Mouse (Mus musculus) heart, adult 2 months (tissue): ENCODE measurements around the gene Rab35. TPM values are rescaled to one million over a fixed set of nuclear protein-coding genes. Genes with fewer than 3 reads are reported as not detected.

Experiments used
- DNase-seq, 2 experiments: peaks; one replicate each; pipeline ENCODE4 v3.0.0; 2021
- H3K27ac ChIP-seq: fragments of 200-600 bp; 2 replicates; pipeline ENCODE4 v1.8.1; 2022
- H3K27me3 ChIP-seq: fragments of 200-500 bp; 2 replicates; pipeline ENCODE4 v1.6.1; 2012; ENCODE audit warnings: mild to moderate bottlenecking, low read length, inconsistent platforms, mixed read lengths; ENCODE audit not compliant: control insufficient read depth, insufficient read depth
- H3K36me3 ChIP-seq: fragments of 200-500 bp; 2 replicates; pipeline ENCODE4 v1.6.1; 2012; ENCODE audit warnings: low read length, inconsistent platforms; ENCODE audit not compliant: control insufficient read depth, insufficient read depth
- H3K4me1 ChIP-seq: fragments of 200-500 bp; 2 replicates; pipeline ENCODE4 v1.6.1; 2011; ENCODE audit warnings: low read length; ENCODE audit not compliant: control insufficient read depth, insufficient read depth
- H3K4me3 ChIP-seq: fragments of 200-600 bp; 2 replicates; pipeline ENCODE4 v1.8.1; 2022
- H3K79me2 ChIP-seq: fragments of 200-500 bp; replicated peaks from 2 replicates; pipeline ENCODE4 v1.6.1; 2012; ENCODE audit warnings: mild to moderate bottlenecking, inconsistent platforms, low read length, moderate library complexity, mixed read lengths; ENCODE audit not compliant: control insufficient read depth, insufficient read depth
- H3K9ac ChIP-seq: fragments of 200-500 bp; 2 replicates; pipeline ENCODE4 v1.6.1; 2012; ENCODE audit warnings: low read depth, mild to moderate bottlenecking, control low read depth, inconsistent platforms, low read length, mixed read lengths
- CTCF ChIP-seq: fragments of 200-600 bp; IDR thresholded peaks from 2 replicates; pipeline ENCODE4 v1.8.1; 2022; ENCODE audit warnings: antibody characterized with exemption, mild to moderate bottlenecking, moderate library complexity
- EP300 ChIP-seq: fragments of 200-500 bp; IDR thresholded peaks from 2 replicates; pipeline ENCODE4 v1.6.1; 2011; ENCODE audit warnings: low read depth, low read length, control low read depth; ENCODE audit not compliant: insufficient read depth
- POLR2A ChIP-seq: fragments of 200-500 bp; IDR thresholded peaks from 2 replicates; pipeline ENCODE4 v1.6.1; 2011; ENCODE audit warnings: mild to moderate bottlenecking, low read depth, low read length, control low read depth; ENCODE audit not compliant: insufficient read depth
- WGBS: fragments of 180-500 bp; shearing (Covaris S2); methylation state at CpG from one replicate; pipeline ENCODE4 v1.1.7; 2018; 5-methylcytosine and 5-hydroxymethylcytosine counted together
- intact Hi-C: fragments of 180-260 bp; cut with DNase I; formaldehyde crosslinking; loops from one replicate; pipeline ENCODE4 v1.15.1; 2025
- polyA plus RNA-seq: library from polyadenylated mRNA; depleted of rRNA; stranded (reverse); fragments of >200 nt; gene quantifications from 2 replicates; pipeline ENCODE4 v1.2.3, GENCODE M21; 2012
- total RNA-seq, 2 experiments: library from RNA; stranded (reverse); gene quantifications; 2 replicates each; pipeline ENCODE4 v1.2.3; 2021

Rab35 gene
- total and polyA plus RNA-seq, 3 experiments, result 40.1 to 48.6 (median 41.2) TPM

DNA sequence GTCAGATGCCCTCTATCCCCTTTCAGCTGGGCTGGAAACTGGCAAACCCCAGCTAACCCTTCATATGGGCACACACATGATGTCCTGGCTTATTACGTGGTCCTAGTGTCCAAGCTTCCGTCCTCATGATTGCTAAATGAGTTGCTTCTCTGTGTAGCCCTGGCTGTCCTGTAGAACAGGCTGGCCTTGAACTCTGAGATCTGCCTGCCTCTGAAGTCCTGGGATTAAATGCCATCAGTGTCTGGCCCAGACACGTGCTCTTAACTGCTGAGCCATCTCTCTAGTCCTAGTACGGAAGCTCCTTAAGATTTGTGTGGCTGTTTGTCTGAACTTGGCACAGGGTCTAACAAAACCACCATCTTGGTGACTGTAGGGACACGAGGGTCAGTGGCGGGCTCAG, 28.1 kb upstream of the Rab35 start:
- Histone ChIP-seq H3K27me3 (no peaks in the 10 kb centered on the region), H3K36me3 (no peaks in the 10 kb centered on the region), H3K4me3 (no peak overlapping the region), H3K4me1 (no peaks in the 10 kb centered on the region), H3K79me2 (no peaks in the 10 kb centered on the region), H3K9ac (no peak overlapping the region), H3K27ac (no peak overlapping the region)
- intact Hi-C loops, result no loop called here
- TF ChIP-seq POLR2A (no peak), CTCF (no peak), EP300 (no peak)
- DNase-seq, result no peak
- 89% methylated on average over 6 of the region's 6 CpGs for WGBS

DNA sequence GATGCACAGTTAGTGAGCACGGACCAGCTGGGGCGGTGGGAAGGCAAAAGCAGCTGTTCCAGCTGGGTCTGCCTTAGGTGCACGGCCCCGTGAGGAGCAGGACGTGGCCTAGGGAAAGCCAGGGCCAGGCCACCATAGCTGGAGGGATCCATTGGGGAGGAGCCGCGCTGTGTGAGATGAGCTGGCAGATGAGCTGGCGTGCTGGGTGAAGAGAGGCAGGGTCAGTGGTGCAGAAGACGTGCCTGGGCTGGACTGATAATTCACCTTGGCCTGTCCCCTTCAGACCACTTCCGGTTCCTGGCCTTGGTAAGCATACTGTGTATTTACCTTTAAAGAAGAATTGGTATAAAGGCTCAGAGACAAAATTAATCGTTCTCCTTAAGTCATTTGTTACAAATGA, 20.1 kb upstream of the Rab35 start:
- H3K27me3 ChIP-seq, result no peaks in the 10 kb centered on the region
- H3K27ac ChIP-seq, result no peak overlapping the region

DNA sequence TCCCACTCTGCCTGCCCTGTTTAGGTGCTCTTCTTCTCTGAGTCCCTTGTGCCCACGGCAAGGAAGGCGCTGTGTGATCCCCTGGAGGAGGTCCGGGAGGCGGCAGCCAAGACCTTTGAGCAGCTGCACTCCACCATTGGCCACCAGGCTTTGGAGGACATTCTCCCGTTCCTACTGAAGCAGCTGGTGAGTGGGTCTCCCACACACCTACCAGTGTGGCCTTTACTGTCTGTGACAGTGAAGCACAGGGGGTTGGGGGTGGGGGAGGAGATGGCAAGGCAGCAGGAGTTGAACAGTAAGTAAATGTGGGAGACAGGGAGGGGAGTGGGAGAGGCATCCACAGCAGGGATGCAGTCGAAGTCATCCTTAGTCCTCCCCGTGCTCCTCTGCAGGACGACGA, 18.4 kb upstream of the Rab35 start:
- WGBS, result 89% methylated on average over 9 of the region's 9 CpGs
- H3K36me3 ChIP-seq, result no peaks in the 10 kb centered on the region
- H3K27ac ChIP-seq, result no peak overlapping the region
- H3K4me1 ChIP-seq, result no peaks in the 10 kb centered on the region
- intact Hi-C loops, result no loop called here
- TF ChIP-seq CTCF (no peak), POLR2A (no peak), EP300 (no peak)
- H3K4me3 ChIP-seq, result no peak overlapping the region
- H3K27me3 ChIP-seq, result no peaks in the 10 kb centered on the region
- H3K9ac ChIP-seq, result no peak overlapping the region
- H3K79me2 ChIP-seq, result no peaks in the 10 kb centered on the region
- no peak for DNase-seq

More for the DNA sequence above, 20.1 kb upstream of the Rab35 start:
- Histone ChIP-seq H3K36me3 (no peaks in the 10 kb centered on the region), H3K79me2 (no peaks in the 10 kb centered on the region), H3K9ac (no peak overlapping the region), H3K4me3 (no peak overlapping the region), H3K4me1 (no peaks in the 10 kb centered on the region)
- 94% methylated on average over 11 of the region's 11 CpGs for WGBS
- DNase-seq, result no peak
- TF ChIP-seq POLR2A (no peak), CTCF (no peak), EP300 (no peak)
- intact Hi-C loops, result no loop called here

DNA sequence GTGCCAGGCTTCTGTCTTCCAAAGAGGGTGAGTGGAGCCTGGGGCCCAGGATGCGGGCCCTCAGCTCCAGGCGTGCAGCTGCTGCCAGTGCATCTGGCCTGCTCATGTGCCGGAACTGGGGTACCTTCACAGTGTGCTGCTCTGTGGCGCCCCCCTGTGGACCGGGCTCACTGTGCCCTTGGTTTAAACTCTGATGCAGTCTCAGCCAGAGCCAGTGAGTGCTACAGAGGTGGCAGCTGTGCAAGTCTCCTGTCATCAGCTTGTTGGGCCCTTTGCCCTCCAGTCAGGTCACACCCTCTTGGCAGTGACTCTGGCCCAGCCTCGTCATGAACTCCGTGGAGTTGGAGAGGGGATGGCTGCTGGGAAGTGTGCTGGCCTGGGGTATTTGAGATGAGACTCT, 16.8 kb upstream of the Rab35 start:
- intact Hi-C loops, result no loop called here
- Histone ChIP-seq H3K27ac (no peak overlapping the region), H3K79me2 (no peaks in the 10 kb centered on the region), H3K4me1 (no peaks in the 10 kb centered on the region), H3K36me3 (no peaks in the 10 kb centered on the region), H3K4me3 (no peak overlapping the region), H3K27me3 (no peaks in the 10 kb centered on the region), H3K9ac (no peak overlapping the region)
- WGBS, result 61% methylated on average over 7 of the region's 7 CpGs
- DNase-seq, result peak; percentile 69 to 71
- TF ChIP-seq EP300, result no peak
- TF ChIP-seq CTCF, result peak; percentile 77
- TF ChIP-seq POLR2A, result no peak

DNA sequence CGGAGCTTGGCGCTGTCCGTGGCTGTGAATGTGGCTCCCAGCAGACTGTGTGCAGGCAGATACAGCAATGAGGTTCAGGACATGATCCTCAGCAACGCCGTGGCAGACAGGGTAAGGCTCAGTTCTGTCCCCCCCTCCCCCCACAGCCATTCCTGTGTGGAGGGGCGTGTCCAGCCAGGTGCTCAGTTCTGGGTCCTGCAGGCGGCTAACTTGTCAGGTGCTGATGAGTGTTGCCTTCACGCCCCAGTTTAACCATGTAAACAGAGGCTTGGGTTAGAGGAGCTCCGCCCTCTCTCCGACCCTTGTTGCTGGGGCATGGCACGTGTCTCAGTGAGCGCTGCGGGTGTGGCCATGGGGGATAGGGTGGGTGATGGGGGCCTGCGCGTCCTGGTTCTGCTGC, 12.0 kb upstream of the Rab35 start:
- 96% methylated on average over 15 of the region's 15 CpGs for WGBS
- H3K27ac ChIP-seq, result no peak overlapping the region
- intact Hi-C loops, result no loop called here
- no peak overlapping the region for H3K9ac ChIP-seq
- H3K4me1 ChIP-seq, result no peaks in the 10 kb centered on the region
- no peak for TF ChIP-seq EP300
- TF ChIP-seq POLR2A, result no peak
- no peak for TF ChIP-seq CTCF
- no peak for DNase-seq
- no peak overlapping the region for H3K4me3 ChIP-seq
- H3K79me2 ChIP-seq, result no peaks in the 10 kb centered on the region
- H3K27me3 ChIP-seq, result no peaks in the 10 kb centered on the region
- H3K36me3 ChIP-seq, result no peaks in the 10 kb centered on the region

DNA sequence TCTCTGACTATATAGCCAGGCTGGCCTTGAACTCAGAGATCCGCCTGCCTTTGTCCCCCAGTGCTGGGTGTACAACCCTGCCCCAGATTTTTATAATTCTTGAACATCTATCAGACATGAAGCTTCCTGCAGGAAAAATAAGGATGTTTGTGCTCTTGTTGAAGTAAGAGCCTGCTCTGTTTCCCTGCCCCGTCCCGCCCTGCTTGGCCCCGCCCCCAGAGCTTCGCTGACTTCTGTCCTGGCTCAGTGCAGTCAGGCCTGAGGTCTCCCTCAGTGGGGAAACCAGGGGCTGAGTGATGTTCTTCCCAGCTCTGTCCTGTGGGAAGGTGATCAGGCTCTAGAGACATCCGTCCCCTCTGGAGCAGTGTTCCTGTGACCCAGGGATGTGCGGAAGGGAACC, 9.0 kb upstream of the Rab35 start:
- Histone ChIP-seq H3K79me2 (no peaks in the 10 kb centered on the region), H3K27me3 (no peaks in the 10 kb centered on the region), H3K9ac (no peak overlapping the region), H3K27ac (no peak overlapping the region), H3K4me3 (no peak overlapping the region), H3K36me3 (no peaks in the 10 kb centered on the region), H3K4me1 (no peaks in the 10 kb centered on the region)
- intact Hi-C loops, result no loop called here
- WGBS, result 72% methylated on average over 7 of the region's 7 CpGs
- TF ChIP-seq POLR2A, result no peak
- no peak for TF ChIP-seq EP300
- TF ChIP-seq CTCF, result no peak
- no peak for DNase-seq
